Mouse (Mus musculus) cerebellum, postnatal 36 days (tissue): ENCODE data around the gene Cd19.

Source experiments
- DNase-seq, 2 experiments: peaks; one replicate each; pipeline ENCODE4 v3.0.0; 2021 to 2022; ENCODE audit warnings: mixed read lengths in 2 of 2

Gene Cd19

DNA sequence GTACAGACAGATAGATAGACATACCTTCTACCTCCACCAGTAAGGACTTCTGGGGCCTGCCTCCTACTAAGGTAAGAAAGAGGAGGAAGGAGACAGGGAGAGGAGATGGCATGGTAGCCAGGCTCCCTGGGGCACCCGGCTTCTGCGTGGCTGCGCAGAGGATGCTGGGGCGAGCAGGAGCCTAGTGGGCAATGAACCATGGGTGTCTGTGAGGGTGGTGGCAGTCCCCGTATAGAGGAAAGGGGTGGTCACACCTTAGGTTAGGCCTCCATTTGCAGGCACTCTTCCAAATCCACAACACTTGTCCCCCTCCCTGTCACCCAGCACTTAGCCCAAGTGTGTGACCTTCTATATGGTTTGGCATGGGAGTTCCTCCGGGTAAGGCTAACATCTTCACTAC is at the start of gene Cd19:
TSS of gene Cd19 (minus strand) at position 165 of the 400 bp plus-strand sequence.
- DNase-seq = no peak

DNA sequence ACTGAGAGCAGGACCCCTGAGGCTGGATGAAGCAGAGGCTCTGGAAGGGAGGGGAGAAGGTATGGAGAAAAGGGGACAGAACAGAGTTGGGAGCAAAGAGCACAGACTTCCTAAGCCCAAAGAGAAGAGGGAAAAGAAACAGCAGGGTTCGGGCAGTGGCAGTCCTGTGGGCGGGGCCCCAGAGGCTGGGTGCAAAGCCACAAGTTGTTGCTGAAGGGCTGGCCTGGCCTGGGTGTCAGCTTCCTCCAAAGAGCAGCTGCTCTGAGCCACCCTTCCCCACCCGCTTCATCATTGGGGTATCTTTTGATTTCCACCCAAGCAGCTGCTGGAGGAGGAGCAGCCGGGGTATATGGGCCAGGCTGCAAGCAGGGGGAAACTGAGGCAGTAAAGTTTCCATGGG is 49.4 kb upstream of the Cd19 start:
- no peak for DNase-seq

DNA sequence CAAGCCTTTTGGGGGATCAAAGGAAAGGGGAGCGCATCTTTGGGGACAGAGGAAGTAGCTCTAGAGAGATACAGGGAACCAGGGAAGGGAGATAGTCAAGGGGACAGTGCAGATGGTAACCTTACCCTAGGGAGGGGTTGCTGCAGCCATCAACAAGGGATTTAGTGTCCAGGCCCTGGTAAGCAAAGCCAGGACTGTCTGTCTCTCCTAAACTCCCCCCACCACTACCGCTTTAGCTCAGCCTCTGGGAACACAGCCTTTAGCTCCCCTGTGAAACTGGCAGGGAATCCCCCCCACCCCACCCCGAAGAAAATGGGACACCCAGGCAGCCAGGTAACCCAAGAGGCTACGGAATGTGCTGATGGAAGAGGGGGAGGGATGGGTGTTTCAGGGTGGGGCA is 48.9 kb upstream of the Cd19 start:
- no peak for DNase-seq

DNA sequence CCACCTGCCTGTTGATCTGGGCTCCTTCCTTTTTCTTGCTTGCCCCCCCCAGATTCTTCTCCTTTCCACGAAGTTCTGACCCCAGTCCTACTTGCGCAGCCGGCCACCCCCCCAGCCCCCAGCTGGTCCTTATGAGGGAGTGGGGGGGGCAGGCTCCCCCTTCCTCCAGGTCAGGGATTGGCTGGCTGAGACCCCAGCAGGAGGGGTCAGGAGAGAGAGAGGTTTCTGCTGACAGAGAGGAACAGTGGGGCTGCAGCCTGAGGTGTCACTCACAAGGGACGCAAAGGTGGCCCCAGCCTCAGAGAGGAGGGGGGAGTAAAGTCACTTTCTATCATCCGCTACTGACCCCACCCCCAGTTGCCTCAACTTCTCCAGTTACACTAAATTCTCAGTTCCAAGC is 48.3 kb upstream of the Cd19 start, which contains the start of gene Atp2a1:
TSS of gene Atp2a1 (minus strand) at position 105 of the 400 bp plus-strand sequence.
- DNase-seq = no peak

DNA sequence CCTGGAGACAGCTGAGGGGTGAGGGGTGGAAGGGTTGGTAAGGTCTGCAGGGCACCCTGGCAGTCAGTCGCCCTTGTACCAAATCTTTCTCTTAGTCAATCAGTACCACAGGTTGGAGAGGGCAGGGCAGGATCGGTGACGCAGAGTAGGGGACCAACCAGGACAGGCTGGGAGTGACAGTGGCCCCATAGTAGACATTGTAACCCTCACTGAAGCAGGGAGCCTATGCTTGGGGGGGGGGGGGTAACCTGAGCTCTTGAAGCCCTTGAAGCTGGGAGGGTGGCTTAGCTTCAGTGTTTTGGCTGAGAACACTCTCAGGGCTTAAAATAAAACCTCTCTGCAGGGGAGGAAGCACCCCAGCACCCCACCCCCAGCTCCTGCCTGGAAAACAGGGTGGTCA is 46.9 kb upstream of the Cd19 start:
- DNase-seq = no peak

DNA sequence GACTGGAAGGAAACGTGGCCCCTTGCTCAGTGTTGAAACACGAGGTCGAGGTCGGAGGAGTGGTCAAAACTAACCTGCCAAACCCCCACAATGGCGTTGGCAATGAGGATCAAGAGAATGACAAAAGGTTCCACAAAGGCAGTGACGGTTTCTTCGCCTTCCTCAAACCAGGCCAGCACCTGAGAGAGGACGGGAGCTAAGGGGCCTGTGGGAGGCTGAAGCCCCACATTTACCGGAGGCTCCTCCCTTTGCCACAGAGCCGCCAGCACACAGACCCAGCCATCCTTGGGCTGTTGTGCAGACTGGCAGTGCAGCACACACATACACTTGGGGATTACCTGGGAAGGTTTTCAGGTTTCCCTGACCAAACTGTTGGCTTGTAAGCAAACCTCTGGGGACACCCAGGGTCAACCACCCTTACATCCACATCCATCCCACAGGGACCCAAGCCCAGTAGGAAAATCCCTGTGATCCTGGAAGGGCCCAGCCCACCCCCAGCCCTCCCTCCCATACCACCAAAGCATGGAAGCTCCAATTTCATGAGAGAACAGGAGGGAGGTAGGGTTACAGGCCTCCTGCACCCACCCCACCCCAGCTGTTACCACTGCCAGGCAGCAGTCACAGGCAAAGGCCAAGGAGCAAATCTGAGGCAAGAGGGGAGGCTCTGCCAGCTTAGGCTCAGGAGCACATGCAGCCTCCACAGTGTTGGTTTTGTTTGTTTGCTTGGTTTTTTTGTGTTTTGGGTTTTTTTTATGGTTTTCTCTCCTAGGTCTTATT is 46.1 kb upstream of the Cd19 start:
- no peak for DNase-seq

DNA sequence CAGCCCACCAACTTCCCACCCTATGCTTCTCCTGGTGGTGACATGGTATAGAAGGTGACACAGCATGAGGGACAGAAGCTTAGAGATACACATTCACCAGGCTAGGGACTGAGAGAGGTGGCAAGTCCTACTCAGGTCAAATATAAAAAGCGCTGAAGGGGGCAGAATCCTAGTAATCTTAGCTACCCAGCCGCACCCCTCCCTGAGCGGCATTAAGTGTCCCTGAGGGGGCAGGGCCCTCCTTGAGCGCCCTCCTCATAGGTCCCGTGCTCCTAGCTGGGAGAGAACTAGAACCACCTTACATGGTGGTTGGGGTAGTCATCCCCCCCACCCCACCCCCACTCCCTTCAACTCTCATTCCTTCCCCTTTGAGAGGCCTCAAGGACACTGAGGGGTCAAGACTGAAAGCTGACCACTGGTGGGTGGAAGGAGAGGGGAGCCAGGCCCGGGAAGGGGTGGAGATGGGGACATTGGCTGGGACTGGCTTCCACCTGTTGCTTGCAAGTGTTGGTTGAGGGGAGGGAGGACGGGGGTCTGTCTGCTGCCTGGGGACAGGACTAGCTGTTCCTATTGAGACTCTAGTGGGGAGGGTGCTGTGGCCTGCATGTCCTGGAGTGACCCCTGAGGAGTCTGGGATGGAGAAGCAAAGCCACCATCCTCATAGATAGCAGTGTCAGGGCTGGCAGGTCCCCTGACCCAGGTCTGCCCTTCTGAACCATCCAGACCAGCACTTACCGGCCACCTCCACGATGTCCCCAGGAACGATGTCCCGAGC is 44.3 kb upstream of the Cd19 start:
- DNase-seq = no peak

DNA sequence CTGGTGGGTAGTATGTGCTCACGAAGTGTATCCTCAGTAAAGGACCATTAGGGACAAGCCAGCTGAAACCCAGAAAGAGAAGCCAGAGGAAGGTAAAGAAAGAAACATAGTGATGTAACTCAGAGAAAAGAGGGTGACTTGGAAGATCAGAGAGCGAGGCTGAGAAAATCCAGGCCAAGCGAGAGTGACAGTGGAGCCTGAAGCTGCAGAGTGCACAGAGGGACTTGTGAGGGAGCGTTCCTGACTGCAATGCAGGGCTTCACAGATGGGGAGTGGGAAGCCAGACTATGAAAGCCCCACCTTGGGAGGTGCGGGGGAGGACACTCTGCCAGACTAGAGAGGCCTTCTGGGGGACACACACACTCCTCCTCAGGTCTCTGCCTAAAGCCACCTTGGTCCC is 43.5 kb upstream of the Cd19 start:
- no peak for DNase-seq

DNA sequence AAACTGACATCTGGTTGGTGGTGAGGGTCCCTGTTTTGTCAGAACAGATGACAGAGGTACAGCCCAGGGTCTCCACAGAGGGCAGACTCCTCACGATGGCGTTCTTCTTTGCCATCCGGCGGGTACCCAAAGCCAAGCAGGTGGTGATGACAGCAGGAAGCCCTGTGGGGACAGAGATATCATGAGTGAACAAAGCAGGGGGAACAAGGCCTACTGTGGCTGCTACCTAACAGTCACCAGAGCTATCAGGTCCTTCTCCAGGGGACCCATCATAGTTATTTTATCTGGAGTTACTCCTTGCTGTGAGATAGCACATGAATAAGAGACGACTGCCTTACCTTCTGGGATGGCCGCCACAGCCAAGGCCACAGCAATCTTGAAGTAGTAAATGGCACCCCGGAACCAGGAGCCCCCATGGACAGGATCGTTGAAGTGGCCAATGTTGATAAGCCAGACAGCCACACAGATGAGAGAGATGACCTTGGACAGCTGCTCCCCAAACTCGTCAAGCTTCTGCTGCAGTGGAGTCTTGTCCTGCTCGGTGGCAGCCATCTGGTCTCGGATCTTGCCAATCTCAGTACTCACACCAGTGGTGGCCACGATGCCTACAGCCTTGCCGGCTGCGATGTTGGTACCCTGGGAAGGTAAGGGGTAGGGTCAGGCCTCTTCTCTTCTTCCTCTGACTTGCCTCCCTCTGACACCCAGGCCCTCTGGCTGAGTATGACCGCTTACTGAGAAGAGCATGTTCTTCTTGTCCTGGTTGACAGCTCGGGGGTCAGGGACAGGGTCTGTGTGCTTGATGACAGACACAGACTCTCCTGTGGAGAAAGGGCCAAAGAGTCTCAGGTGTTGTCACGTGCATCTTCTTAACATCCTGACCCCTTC is 41.9 kb upstream of the Cd19 start:
- no peak for DNase-seq

DNA sequence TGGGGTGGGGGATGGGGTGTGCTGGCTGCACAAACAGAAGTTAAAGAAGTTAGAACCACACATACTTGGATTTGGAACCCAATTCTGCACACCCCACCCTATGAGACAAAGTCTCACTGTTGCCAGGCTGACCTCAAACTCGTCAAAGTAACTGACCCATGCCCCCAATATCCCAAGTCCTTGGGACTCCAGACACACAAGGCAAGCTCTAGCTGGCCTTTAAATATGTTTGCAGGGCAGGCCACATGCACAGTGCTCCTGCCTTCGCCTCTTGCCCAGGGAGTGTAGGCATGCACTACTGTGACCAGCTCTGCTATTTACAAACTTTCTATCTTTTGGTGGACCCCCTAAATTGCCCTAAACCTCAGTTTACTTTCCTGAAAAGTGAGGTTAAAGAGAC is 40.6 kb upstream of the Cd19 start:
- DNase-seq = no peak

DNA sequence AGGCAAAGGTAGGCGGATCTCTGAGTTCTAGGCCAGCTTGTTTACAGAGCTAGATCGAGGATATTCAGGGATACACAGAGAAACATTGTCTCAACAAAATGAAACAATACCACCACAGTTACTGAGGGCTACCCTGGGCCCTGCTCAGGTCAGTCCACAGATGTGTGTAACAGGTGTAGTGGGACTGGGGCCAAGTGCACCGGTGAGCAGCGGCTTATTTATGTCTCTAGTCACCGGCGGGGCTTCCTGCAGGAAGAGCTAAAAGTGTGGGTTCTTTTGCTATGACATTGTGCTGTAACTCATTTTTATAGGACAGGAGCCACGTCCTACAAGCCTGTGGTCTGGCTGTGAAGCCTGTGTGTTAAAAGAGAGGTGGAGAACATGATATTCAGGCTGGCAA is 39.2 kb upstream of the Cd19 start:
- DNase-seq = no peak

DNA sequence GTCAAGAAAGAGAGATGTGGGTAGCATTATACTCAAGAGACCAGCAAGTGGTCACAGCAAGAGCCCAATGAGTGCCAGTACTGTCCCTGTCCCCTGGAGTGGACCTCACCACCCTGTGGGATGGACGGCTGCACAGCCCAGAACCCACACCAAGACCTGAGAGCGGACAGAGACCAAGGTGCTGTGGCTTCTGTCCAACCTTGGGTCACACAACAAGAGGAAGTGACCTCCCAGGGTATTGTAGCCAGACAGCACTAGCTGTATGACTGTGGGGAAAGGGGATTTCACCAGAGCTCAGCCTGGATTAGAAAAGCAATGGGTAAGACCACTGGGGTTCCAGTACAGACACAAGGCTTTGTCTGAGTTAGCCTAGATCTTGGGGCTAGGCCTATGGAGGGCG is 37.6 kb upstream of the Cd19 start:
- no peak for DNase-seq

DNA sequence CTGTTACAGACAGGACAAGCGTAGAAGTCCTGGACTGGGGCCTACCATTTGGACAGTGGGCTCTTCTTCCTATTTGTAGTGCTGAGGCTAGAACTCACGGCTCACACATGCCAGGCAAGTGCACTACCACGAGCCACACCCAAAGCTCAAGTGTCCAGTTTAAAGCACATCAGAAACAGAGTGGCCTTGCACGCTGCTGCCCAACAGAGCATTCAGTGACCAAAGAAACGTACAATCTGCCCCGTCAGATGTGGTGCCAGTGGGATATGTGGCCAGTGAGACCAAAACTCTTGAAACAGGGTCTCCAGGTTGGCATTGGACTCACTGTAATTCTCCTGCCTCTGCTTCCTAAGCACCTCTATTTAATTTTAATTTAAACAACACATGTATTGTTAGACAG is 36.0 kb upstream of the Cd19 start:
- no peak for DNase-seq

DNA sequence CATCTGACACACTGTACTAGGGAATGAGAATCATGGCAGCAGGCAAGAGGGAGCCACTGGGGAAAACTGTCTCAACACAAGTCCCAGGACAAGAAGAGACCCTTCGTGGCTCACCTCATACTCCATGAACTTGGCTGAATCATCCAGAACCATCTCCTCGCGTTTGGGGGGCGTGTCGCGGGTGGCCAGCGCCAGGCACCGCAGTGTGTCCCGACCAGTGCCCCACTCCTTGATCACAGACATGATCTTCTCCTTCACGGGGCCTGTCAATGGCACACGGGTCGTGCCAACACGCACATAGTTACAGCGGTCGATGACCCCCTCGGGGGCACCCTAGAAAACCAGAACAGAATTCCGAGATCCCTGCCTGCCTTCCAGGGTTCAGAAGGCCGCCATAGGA is 35.3 kb upstream of the Cd19 start:
- no peak for DNase-seq

DNA sequence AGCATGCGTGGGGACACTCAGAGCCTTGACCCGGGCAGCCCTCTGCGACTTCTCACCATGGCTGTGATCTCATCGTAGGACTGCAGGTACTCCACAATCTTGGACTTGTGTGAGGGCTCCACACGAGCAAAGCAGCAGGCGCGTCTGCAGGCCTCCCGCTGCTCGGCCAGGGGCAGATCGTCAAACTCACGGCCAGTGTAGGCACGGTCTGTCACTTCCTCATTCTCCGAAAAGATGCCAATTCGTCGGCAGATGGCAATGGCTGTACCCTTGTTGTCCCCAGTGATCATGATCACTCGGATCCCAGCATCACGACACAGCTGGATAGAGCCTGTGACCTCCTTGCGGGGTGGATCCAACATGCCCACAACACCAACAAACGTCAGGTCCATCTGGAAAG is 33.8 kb upstream of the Cd19 start:
- no peak for DNase-seq

DNA sequence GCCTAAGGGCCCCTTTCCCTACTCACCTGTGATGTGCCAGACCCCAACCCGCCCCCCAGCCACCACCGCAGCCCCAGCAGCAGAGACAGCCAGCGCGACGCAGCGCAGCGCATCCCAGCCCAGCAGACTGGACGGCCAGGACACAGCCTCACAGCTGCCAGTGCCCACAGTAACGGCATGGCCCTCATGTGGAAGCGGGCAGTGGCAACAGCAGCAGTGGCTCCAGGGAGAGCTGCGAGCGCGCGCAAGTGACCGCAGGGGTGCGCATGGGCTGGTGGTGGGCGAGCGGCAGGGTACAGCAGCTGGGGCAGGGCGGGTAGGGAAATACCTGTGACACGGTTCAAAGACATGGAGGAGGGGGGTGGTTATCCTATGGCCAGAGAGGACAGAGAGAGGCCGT is 31.5 kb upstream of the Cd19 start:
- DNase-seq = no peak

DNA sequence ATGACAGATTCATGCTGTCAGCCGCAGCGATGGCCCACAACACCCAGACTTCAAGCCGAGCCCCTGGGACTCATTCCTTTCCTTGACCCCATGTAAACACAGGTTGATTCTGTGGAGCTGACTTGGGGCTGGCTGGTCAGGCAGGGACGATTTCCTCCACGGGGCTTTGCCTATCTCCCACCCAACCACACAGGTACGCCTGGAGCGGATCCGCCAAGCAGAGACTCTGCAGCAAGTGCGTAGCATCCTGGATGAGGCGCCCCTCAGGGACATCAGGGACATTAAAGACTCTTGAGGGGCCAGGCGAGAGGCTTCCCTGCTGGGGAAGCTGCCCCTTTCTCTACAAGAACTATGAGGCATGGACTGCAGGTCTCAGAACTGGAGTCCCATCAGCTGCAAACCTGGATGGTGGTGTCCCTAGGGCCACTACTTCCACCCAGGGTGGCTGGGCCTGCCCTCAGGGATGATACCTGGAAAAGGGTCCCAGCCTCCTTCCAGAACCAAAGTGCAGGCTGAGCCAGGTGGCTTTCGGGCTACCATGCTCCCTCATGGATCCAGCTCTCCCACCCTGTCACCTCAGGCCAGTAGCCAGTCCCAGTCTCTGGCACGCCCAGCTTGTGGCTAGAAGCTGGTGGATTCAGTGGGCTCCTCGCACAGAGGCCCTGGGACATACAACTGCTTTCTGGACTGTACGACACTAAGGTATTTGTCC is 30.6 kb upstream of the Cd19 start:
- no peak for DNase-seq

DNA sequence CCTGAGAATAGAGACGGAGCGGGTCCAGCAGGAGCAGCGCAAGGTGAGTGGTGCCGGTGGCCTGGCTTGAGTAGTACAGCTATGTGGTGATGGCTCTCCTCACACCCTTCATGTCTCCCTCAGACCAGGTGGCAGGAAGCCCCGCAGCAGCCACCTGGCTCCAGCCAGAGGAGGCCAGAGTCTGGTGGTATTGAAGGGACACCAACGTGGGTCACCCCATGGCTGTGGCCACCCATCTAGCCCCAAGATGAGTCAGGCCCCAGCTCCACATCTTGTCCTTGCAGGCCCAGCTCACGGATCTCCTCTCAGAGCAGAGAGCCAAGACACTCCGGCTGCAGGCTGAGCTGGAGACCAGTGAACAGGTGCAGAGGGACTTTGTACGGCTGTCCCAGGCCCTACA is 29.8 kb upstream of the Cd19 start:
- no peak for DNase-seq

DNA sequence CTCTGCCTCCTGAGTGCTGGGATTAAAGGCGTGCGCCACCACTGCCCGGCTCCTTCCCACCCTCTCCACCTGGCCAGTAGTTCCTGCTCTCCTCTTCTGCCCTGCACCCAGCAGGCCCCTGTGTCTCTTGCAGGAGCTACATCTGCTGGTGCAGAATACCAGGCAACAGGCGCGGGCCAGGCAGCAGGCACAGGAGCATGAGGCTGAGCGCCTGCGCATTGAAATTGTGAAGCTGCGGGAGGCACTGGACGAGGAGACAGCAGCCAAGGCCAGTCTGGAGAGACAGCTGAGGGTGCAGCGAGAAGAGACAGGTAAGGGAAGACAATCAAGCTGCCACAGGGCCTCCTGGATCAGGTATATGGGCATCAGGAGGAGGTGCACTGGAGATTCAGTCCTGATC is 29.3 kb upstream of the Cd19 start:
- no peak for DNase-seq

DNA sequence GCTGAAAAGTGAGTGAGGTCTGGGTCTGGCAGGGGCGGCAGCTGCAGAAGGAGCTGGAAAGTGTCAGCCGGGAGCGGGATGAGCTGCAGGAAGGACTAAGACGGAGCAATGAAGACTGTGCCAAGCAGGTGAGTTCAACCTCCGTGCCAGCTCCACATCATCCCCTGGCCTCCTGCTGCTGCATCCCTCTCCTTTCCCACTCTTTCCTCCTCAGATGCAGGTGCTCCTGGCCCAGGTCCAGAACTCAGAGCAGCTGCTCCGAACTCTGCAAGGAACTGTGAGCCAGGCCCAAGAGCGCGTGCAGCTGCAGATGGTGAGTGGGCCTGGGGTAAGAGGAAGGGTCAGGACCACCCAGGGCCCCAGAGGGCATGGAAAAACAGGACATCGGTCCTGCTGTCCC is 25.4 kb upstream of the Cd19 start:
- DNase-seq = no peak

DNA sequence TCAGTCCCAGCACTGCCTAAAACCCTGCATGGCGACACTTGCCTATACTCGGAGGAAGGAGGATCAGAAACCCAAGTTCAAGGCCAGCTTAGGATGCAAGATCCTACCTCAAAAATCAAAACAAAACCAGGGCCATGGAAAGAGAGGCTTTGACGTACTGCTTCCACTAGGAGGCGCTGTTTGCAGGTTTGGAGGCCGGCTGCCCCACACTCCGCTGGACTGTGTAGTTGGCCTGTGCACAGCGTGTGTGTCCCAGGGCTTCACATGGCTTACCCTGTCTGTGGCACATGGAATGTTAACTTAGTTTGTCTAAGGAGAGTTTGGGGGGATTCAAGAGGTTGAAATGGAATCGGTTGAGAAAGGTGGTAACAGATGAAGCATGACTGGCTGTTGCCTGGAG is 22.2 kb upstream of the Cd19 start:
- peak; percentile 51 to 58 for DNase-seq

DNA sequence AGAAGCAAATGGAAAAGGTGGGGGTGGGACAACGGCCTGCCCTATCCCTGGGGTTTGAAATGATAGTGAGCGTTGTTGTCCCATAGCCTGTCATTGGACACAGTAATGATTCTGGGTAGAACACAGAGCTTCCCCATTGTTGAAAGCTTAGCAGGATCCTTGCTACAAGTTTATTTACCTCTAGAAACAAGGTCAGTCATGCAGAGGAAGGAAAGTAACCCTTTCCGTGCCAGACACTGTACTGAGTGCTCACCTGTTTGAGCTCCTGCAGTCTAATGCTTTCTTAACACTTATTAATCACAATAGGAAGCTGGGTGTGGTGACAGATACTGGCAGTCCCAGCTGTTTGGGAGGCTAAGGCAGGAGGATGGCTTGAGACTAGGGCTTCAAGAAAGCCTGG is 21.1 kb upstream of the Cd19 start:
- DNase-seq = no peak

DNA sequence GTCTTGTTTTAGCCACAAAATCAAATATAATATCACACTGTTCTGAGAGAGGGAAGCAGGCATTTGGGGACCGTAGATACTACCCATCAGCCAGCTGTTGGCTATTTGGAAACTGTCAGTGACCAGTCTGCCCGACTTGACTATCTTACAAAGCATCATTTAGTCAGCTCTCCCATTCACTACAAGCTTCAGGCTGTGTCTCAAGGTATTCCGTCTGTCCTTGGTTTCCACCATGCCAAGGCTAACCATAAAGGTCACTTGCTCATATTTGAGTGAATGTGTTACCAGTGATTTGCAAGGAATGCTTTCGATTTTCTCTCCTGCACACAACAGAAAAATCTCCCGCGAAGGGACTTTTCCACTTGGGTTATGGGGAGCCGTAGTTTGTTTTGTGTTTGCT is 20.0 kb upstream of the Cd19 start:
- DNase-seq = no peak
